In the genomic region with DNA sequence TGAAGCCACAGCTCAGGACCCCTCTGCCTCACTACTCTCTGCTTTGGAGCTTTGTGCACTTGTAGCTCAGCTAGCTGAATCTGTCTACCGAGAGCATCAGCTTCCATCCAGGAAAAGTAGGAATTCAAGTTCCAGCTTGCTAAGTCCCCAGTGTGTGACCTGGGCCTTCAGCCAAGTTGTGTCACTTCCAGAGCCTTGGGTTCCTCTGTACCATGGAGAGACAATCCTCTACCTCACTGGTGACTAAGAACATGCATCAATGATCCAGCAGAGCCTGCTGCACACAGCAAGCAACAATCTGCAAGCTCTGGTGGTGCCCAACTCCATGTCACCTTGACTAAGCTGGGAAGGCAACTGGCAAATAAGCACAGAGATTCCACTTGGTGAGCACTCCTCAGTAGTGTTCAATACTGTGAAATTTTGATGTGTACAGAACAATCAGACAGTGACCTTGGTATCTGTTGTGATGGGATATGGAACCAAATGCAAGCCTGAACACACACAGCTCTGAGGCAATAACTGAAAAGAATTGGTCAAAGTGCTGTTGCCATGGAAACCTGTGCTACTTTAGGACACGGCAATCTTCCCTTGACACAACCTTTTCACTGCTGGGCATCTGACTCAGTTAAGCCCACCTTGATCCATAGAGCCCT, we compare ENCODE assay signal across 15 mouse cellular contexts. TPM values are rescaled to one million over a fixed set of nuclear protein-coding genes. Genes with fewer than 3 reads are reported as not detected.
DNase-seq lines count a peak whose midpoint lies in the region; ATAC-seq and TF ChIP-seq lines count a peak whose summit lies in the region.
"Had no signal": no experiment of that assay in that cellular context is flagged by ENCODE, and none has a peak within 500 bp of the region (broad histone marks: within the 10 kb centered on the region; RNA-seq: fewer than 3 reads in every experiment).

No protein-coding gene starts in this region.

- H3K4me3 ChIP-seq in forebrain, postnatal 0 days (ENCODE audit: low read depth, low read length): no peak overlapping the region
- no peak overlapping the region for H3K4me3 ChIP-seq in forebrain, embryonic 10.5 days
- no peak overlapping the region for H3K4me3 ChIP-seq in liver, embryonic 11.5 days (ENCODE audit: low read depth, low read length)
- H3K4me3 ChIP-seq: embryonic facial prominence, embryonic 12.5 days; forebrain, embryonic 15.5 days; heart, embryonic 15.5 days; myocyte had no signal

- no peaks in the 10 kb centered on the region for H3K27me3 ChIP-seq in forebrain, postnatal 0 days (ENCODE audit: insufficient read depth, low read length)
- H3K27me3 ChIP-seq in forebrain, embryonic 10.5 days (ENCODE audit: poor library complexity, severe bottlenecking): no peaks in the 10 kb centered on the region
- H3K27me3 ChIP-seq in liver, embryonic 11.5 days (replicated peaks; ENCODE audit: control insufficient read depth, insufficient read depth, low read length): no peaks in the 10 kb centered on the region
- H3K27me3 ChIP-seq: embryonic facial prominence, embryonic 12.5 days; forebrain, embryonic 15.5 days; heart, embryonic 15.5 days had no signal

- H3K9ac ChIP-seq in forebrain, postnatal 0 days: no peak overlapping the region
- no peak overlapping the region for H3K9ac ChIP-seq in liver, embryonic 11.5 days (ENCODE audit: low read depth, low read length)
- H3K9ac ChIP-seq: embryonic facial prominence, embryonic 12.5 days; forebrain, embryonic 15.5 days; heart, embryonic 15.5 days had no signal

- WGBS in forebrain, postnatal 0 days: 54% methylated on average over 2 of the region's 2 CpGs
- 88% methylated on average over 2 of the region's 2 CpGs for WGBS in forebrain, embryonic 10.5 days
- WGBS in liver, embryonic 11.5 days: 85% methylated on average over 2 of the region's 2 CpGs

- peak; percentile 10; the same call in 1 of the 2 replicates for ATAC-seq in forebrain, postnatal 0 days
- peak; percentile 41; the same call in 1 of the 2 replicates for ATAC-seq in liver, embryonic 11.5 days (replicated peaks; ENCODE audit: low FRiP score)
- ATAC-seq: forebrain, embryonic 15.5 days had no signal

- no peaks in the 10 kb centered on the region for H3K9me3 ChIP-seq in forebrain, postnatal 0 days (ENCODE audit: low read length)
- H3K9me3 ChIP-seq in forebrain, embryonic 10.5 days: no peaks in the 10 kb centered on the region
- H3K9me3 ChIP-seq in liver, embryonic 11.5 days (ENCODE audit: control insufficient read depth, low read length): no peaks in the 10 kb centered on the region
- H3K9me3 ChIP-seq: embryonic facial prominence, embryonic 12.5 days; forebrain, embryonic 15.5 days; G1E; heart, embryonic 15.5 days had no signal

- DNase-seq in forebrain, postnatal 0 days: no peak
- DNase-seq in forebrain, embryonic 10.5 days (ENCODE audit: extremely low spot score, low spot score): no peak
- DNase-seq in kidney, adult 8-10 months: peak; percentile 8 to 17
- DNase-seq in kidney, adult 18-20 months: no peak
- peak; percentile 71 for DNase-seq in adrenal gland, postnatal 10 days
- no peak for DNase-seq in liver, embryonic 11.5 days (ENCODE audit: low spot score)
- DNase-seq in cerebellum, adult 9-11 months: no peak
- DNase-seq in thymus, postnatal 4 days: no peak
- DNase-seq: cerebellum, adult 9-10 months; lung, postnatal 14 days had no signal

- H3K36me3 ChIP-seq in forebrain, postnatal 0 days (ENCODE audit: insufficient read depth): peaks cover 50% of the 10 kb centered on the region
- H3K36me3 ChIP-seq in forebrain, embryonic 10.5 days (replicated peaks): peaks cover 95% of the 10 kb centered on the region
- peaks cover 18% of the 10 kb centered on the region for H3K36me3 ChIP-seq in liver, embryonic 11.5 days (ENCODE audit: control insufficient read depth, insufficient read depth, low read length)

- H3K4me1 ChIP-seq in forebrain, postnatal 0 days (ENCODE audit: insufficient read depth): no peaks in the 10 kb centered on the region
- no peaks in the 10 kb centered on the region for H3K4me1 ChIP-seq in forebrain, embryonic 10.5 days
- H3K4me1 ChIP-seq in liver, embryonic 11.5 days (replicated peaks; ENCODE audit: control insufficient read depth, insufficient read depth, low read length): no peaks in the 10 kb centered on the region
- H3K4me1 ChIP-seq: embryonic facial prominence, embryonic 12.5 days; forebrain, embryonic 15.5 days had no signal

- H3K4me2 ChIP-seq in forebrain, postnatal 0 days (ENCODE audit: low read depth): no peak overlapping the region
- no peak overlapping the region for H3K4me2 ChIP-seq in liver, embryonic 11.5 days
- H3K4me2 ChIP-seq: embryonic facial prominence, embryonic 12.5 days; forebrain, embryonic 15.5 days; heart, embryonic 15.5 days had no signal

- no peak overlapping the region for H3K27ac ChIP-seq in forebrain, postnatal 0 days (ENCODE audit: low read depth, low read length)
- H3K27ac ChIP-seq in forebrain, embryonic 10.5 days: no peak overlapping the region
- H3K27ac ChIP-seq in liver, embryonic 11.5 days (ENCODE audit: low read depth, low read length): no peak overlapping the region
- H3K27ac ChIP-seq: embryonic facial prominence, embryonic 12.5 days; forebrain, embryonic 15.5 days; heart, embryonic 15.5 days had no signal

- TF ChIP-seq CTCF in forebrain, postnatal 0 days (IDR thresholded peaks at IDR 0.05; ENCODE audit: low read depth): no peak

RNA-seq across cellular contexts. Expression of a gene that starts 27.2 kb away (rescaled TPM):
- total RNA-seq in forebrain, postnatal 0 days (2014; rRNA removed): 10.1 and 10.2 TPM in 2 replicates
- 12.6 and 14.7 TPM in 2 replicates for polyA plus RNA-seq in forebrain, postnatal 0 days (2015; fragmentation: Nextera tagmentation; extraction: Ambion mirVana)
- 0.71 and 1.2 TPM in 2 replicates for polyA plus RNA-seq in forebrain, embryonic 10.5 days (2016; fragmentation: Nextera tagmentation; extraction: Ambion mirVana)
- not detected for total RNA-seq in adrenal gland, postnatal 10 days (2021)
- 0.18 and 0.22 TPM in 2 replicates for polyA plus RNA-seq in liver, embryonic 11.5 days (2014; fragmentation: Nextera tagmentation; extraction: Ambion mirVana)
- polyA plus RNA-seq: G1E had no signal

RNA-seq across cellular contexts. Expression of a gene that starts 52.1 kb away (rescaled TPM):
- 40.1 and 61.2 TPM in 2 replicates for total RNA-seq in forebrain, postnatal 0 days (2014; rRNA removed)
- 105 and 130 TPM in 2 replicates for polyA plus RNA-seq in forebrain, postnatal 0 days (2015; fragmentation: Nextera tagmentation; extraction: Ambion mirVana)
- 64.4 and 68.5 TPM in 2 replicates for polyA plus RNA-seq in forebrain, embryonic 10.5 days (2016; fragmentation: Nextera tagmentation; extraction: Ambion mirVana)
- total RNA-seq in adrenal gland, postnatal 10 days (2021): 10 to 100 TPM; 43.9 to 46.8 TPM
- polyA plus RNA-seq in liver, embryonic 11.5 days (2014; fragmentation: Nextera tagmentation; extraction: Ambion mirVana): 54.4 and 54.5 TPM in 2 replicates

Comparison
In these comparisons a context has a peak if more than half of its experiments do, and no peak if none do; other contexts are left out.
1. DNase-seq: peak in kidney, adult 8-10 months (2 of 2) and adrenal gland, postnatal 10 days (single experiment); none in forebrain, postnatal 0 days (single experiment), forebrain, embryonic 10.5 days (single experiment), kidney, adult 18-20 months (single experiment), liver, embryonic 11.5 days (single experiment), cerebellum, adult 9-11 months (single experiment) and thymus, postnatal 4 days (single experiment).